Comparison of ENCODE assay signal across 8 mouse cellular contexts in the genomic region with DNA sequence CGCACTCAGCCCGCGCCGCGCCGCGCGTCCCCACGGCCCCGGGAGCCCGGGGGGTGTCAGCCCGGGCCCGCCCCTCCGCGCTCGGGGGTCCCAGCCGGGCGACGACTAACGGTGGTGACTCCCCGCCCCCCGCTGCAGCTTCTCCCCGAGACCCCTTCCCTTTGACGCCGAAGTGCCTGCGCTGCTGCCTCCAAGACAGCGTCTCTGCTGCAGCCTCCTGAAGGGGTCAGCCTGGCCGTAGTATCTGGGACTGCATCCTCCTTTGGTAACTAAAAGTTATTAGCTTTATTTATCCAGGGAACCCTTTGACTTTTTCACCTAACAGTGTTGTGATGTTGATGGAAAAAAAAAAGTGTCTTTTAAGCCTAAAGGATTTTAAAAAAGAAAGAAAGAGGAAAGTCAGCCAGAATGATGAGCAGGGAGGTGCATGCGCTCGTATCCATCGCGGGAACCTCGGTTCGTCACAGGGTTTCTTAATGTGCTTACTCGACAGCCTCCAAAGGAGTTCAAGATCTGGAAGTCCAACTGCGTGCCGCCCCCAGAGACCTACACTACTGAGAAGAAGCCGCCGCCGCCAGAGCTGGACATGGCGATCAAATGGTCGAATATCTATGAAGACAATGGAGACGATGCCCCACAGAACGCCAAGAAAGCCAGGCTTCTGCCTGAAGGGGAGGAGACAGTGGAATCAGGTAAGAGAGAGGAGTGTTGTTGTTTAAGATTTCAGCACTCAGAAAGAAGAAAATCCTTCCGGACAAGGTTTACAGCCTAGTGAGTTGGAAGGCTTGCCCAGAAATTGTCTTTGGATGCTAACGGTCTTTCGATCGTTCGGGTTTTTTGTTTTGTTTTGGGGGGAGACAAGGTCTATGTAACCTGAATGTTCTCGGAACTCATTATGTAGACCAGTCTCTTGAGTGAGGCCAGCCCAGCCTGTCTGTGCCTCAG. TPM values are rescaled to one million over a fixed set of nuclear protein-coding genes. Genes with fewer than 3 reads are reported as not detected.
A peak's percentile ranks its signal among the peaks of the same experiment; 100 is the strongest.
DNase-seq lines count a peak whose midpoint lies in the region; ATAC-seq and TF ChIP-seq lines count a peak whose summit lies in the region.

No protein-coding gene starts in this region.

- no peaks in the 10 kb centered on the region for H3K27me3 ChIP-seq in forebrain, embryonic 12.5 days
- H3K27me3 ChIP-seq in midbrain, postnatal 0 days (ENCODE audit: insufficient read depth, low read length) = no peaks in the 10 kb centered on the region

- no peak overlapping the region for H3K27ac ChIP-seq in bone marrow macrophage, adult 2 months (ENCODE audit: insufficient read depth, low read depth, low read length)
- peak overlapping the region; percentile 80 for H3K27ac ChIP-seq in forebrain, embryonic 12.5 days
- H3K27ac ChIP-seq in midbrain, postnatal 0 days (ENCODE audit: low read depth, low read length) = peak overlapping the region; percentile 80

- peak; percentile 18 for DNase-seq in left cerebral cortex, postnatal 4 days
- no peak for DNase-seq in left cerebral cortex, adult 11 months (ENCODE audit: low spot score)
- peak; percentile 24 for DNase-seq in kidney, postnatal 14 days
- DNase-seq in midbrain, postnatal 0 days (ENCODE audit: low spot score) = peak; percentile 12
- DNase-seq in urinary bladder, adult 18-20 months (ENCODE audit: low spot score in 2 of 2) = no peak
- DNase-seq in adrenal gland, adult 2 months = no peak

- no peak for TF ChIP-seq CTCF in bone marrow macrophage, adult 2 months (IDR thresholded peaks at IDR 0.05; ENCODE audit: low read depth, low read length)
- TF ChIP-seq CTCF in midbrain, postnatal 0 days (IDR thresholded peaks at IDR 0.05) = peak; percentile 35

- peak; percentile 27 for ATAC-seq in forebrain, embryonic 12.5 days (ENCODE audit: low FRiP score)
- peak; percentile 44; the same call in 1 of the 2 replicates for ATAC-seq in midbrain, postnatal 0 days (ENCODE audit: low FRiP score)

- H3K9ac ChIP-seq in forebrain, embryonic 12.5 days = peak overlapping the region; percentile 93
- peak overlapping the region; percentile 89 for H3K9ac ChIP-seq in midbrain, postnatal 0 days (replicated peaks; ENCODE audit: low read length, poor library complexity, severe bottlenecking)

- peak overlapping the region; percentile 99 for H3K4me3 ChIP-seq in bone marrow macrophage, adult 2 months (ENCODE audit: insufficient read depth, low read length)
- peak overlapping the region; percentile 94 for H3K4me3 ChIP-seq in forebrain, embryonic 12.5 days (replicated peaks)
- H3K4me3 ChIP-seq in midbrain, postnatal 0 days (ENCODE audit: low read depth, low read length) = peak overlapping the region; percentile 99

- intact Hi-C loops in left cerebral cortex, postnatal 4 days (cut with DNase I) = no loop called here

- H3K36me3 ChIP-seq in forebrain, embryonic 12.5 days (replicated peaks) = peaks cover 24% of the 10 kb centered on the region
- no peaks in the 10 kb centered on the region for H3K36me3 ChIP-seq in midbrain, postnatal 0 days (ENCODE audit: insufficient read depth, low read length)

- 26% methylated on average over 37 of the region's 50 CpGs for WGBS in forebrain, embryonic 12.5 days
- 19% methylated on average over 49 of the region's 50 CpGs for WGBS in midbrain, postnatal 0 days

- peaks cover 16% of the 10 kb centered on the region for H3K4me1 ChIP-seq in bone marrow macrophage, adult 2 months (ENCODE audit: control insufficient read depth, insufficient read depth, low read length)
- peaks cover 21% of the 10 kb centered on the region for H3K4me1 ChIP-seq in forebrain, embryonic 12.5 days
- H3K4me1 ChIP-seq in midbrain, postnatal 0 days (ENCODE audit: insufficient read depth, low read length) = peaks cover 8% of the 10 kb centered on the region; the same call in 1 of the 2 replicates

- peak overlapping the region; percentile 64 for H3K4me2 ChIP-seq in forebrain, embryonic 12.5 days
- peak overlapping the region; percentile 84 for H3K4me2 ChIP-seq in midbrain, postnatal 0 days (ENCODE audit: low read depth, low read length, poor library complexity, severe bottlenecking)

- no peak for TF ChIP-seq POLR2A in bone marrow macrophage, adult 2 months (IDR thresholded peaks at IDR 0.05; ENCODE audit: borderline replicate concordance, low read depth, low read length)

- no peaks in the 10 kb centered on the region for H3K9me3 ChIP-seq in forebrain, embryonic 12.5 days
- no peaks in the 10 kb centered on the region for H3K9me3 ChIP-seq in midbrain, postnatal 0 days (ENCODE audit: low read length)

RNA-seq across cellular contexts. Expression of a gene that starts 0.9 kb away (rescaled TPM):
- 10 to 100 TPM; 51.5 to 56.8 TPM for total RNA-seq in left cerebral cortex, postnatal 4 days (2021)
- 23.2 and 24.2 TPM in 2 replicates for polyA plus RNA-seq in bone marrow macrophage, adult 2 months (2012; ENCODE audit: insufficient read depth, insufficient read length, missing spikeins)
- polyA plus RNA-seq in forebrain, embryonic 12.5 days (2016; fragmentation: Nextera tagmentation; extraction: Ambion mirVana) = 63.0 and 64.4 TPM in 2 replicates
- 48.9 and 55.1 TPM in 2 replicates for total RNA-seq in midbrain, postnatal 0 days (2014; rRNA removed)
- 83.8 and 87.3 TPM in 2 replicates for polyA plus RNA-seq in midbrain, postnatal 0 days (2015; fragmentation: Nextera tagmentation; extraction: Ambion mirVana)
- total RNA-seq in adrenal gland, adult 2 months (2021) = 10 to 100 TPM; 22.0 to 23.1 TPM
- 8.7 and 9.2 TPM in 2 replicates for polyA plus RNA-seq in adrenal gland, adult 2 months (2012; rRNA removed)

RNA-seq across cellular contexts. Expression of a gene that starts 16.1 kb away (rescaled TPM):
- 10 to 100 TPM; 18.3 to 19.4 TPM for total RNA-seq in left cerebral cortex, postnatal 4 days (2021)
- polyA plus RNA-seq in bone marrow macrophage, adult 2 months (2012; ENCODE audit: insufficient read depth, insufficient read length, missing spikeins) = 85.5 and 92.5 TPM in 2 replicates
- 50.7 and 50.8 TPM in 2 replicates for polyA plus RNA-seq in forebrain, embryonic 12.5 days (2016; fragmentation: Nextera tagmentation; extraction: Ambion mirVana)
- 19.4 and 29.4 TPM in 2 replicates for total RNA-seq in midbrain, postnatal 0 days (2014; rRNA removed)
- polyA plus RNA-seq in midbrain, postnatal 0 days (2015; fragmentation: Nextera tagmentation; extraction: Ambion mirVana) = 33.2 and 33.3 TPM in 2 replicates
- 10 to 100 TPM; 20.7 to 23.9 TPM for total RNA-seq in adrenal gland, adult 2 months (2021)
- 3.6 and 4.1 TPM in 2 replicates for polyA plus RNA-seq in adrenal gland, adult 2 months (2012; rRNA removed)

RNA-seq across cellular contexts. Expression of a gene that starts 49.0 kb away (rescaled TPM):
- total RNA-seq in left cerebral cortex, postnatal 4 days (2021) = 1 to 10 TPM; 4.4 to 5.3 TPM
- 0.24 TPM in 1 of 2 replicates, not detected in the other for polyA plus RNA-seq in bone marrow macrophage, adult 2 months (2012; ENCODE audit: insufficient read depth, insufficient read length, missing spikeins)
- 0.97 and 1.5 TPM in 2 replicates for polyA plus RNA-seq in forebrain, embryonic 12.5 days (2016; fragmentation: Nextera tagmentation; extraction: Ambion mirVana)
- total RNA-seq in midbrain, postnatal 0 days (2014; rRNA removed) = 4.2 and 4.7 TPM in 2 replicates
- 0.28 and 0.32 TPM in 2 replicates for polyA plus RNA-seq in midbrain, postnatal 0 days (2015; fragmentation: Nextera tagmentation; extraction: Ambion mirVana)
- total RNA-seq in adrenal gland, adult 2 months (2021) = 1 to 10 TPM; 4.2 to 6.8 TPM
- 4.2 and 5.0 TPM in 2 replicates for polyA plus RNA-seq in adrenal gland, adult 2 months (2012; rRNA removed)

Comparison
In these comparisons a context has a peak if more than half of its experiments do, and no peak if none do; other contexts are left out.
1. DNase-seq: peak in left cerebral cortex, postnatal 4 days (single experiment), kidney, postnatal 14 days (single experiment) and midbrain, postnatal 0 days (single experiment); none in left cerebral cortex, adult 11 months (single experiment), urinary bladder, adult 18-20 months (0 of 2) and adrenal gland, adult 2 months (single experiment).
2. Peak in every context shown above with its lines, with median percentiles within 50 percentile points of each other: H3K4me3 ChIP-seq.